Mouse (Mus musculus) sigmoid colon, adult 10 weeks (tissue): ENCODE data around the gene Wbp1. TPM values are rescaled to one million over a fixed set of nuclear protein-coding genes. Genes with fewer than 3 reads are reported as not detected.

Experiments
- polyA plus RNA-seq: library from polyadenylated mRNA; stranded (reverse); fragments of 350-450 nt; fragmentation: Illumina TruSeq; extraction: RNeasy Lipid Tissue Mini Kit (QIAGEN cat#74804); gene quantifications from one replicate; pipeline ENCODE4 v1.2.3, GENCODE M21; 2014; ENCODE audit warnings: low read depth, low replicate concordance

The Wbp1 gene
- polyA plus RNA-seq = 11.9 TPM

GRCm38 (mm10) chr6:83120930-83121862 is at the start of gene Wbp1:
TSS of gene Wbp1 (minus strand) at chr6:83121559.

GRCm38 (mm10) chr6:83165607-83166242 is 44.4 kb upstream of the Wbp1 start, which contains the start of gene Dctn1:
TSS of gene Dctn1 (plus strand) at chr6:83165920.

GRCm38 (mm10) chr6:83156259-83156684 is 34.9 kb upstream of the Wbp1 start, which contains the start of the genes Wdr54 and 1700003E16Rik:
TSS of gene Wdr54 (minus strand) at chr6:83156397.
TSS of gene 1700003E16Rik (plus strand) at chr6:83156404.

GRCm38 (mm10) chr6:83134951-83135513 is 13.7 kb upstream of the Wbp1 start, which contains the start of gene Rtkn:
TSS of gene Rtkn (plus strand) at chr6:83135463.

GRCm38 (mm10) chr6:83125331-83125730 is 4.0 kb upstream of the Wbp1 start, which contains the start of gene Ino80b:
TSS of gene Ino80b (minus strand) at chr6:83125431.

GRCm38 (mm10) chr6:83115011-83115671 is 6.2 kb downstream of the Wbp1 start, which contains the start of gene Mogs:
TSS of gene Mogs (plus strand) at chr6:83115496.

GRCm38 (mm10) chr6:83108762-83109668 is 12.3 kb downstream of the Wbp1 start, which contains the start of gene Mrpl53:
TSS of gene Mrpl53 (plus strand) at chr6:83109040.

GRCm38 (mm10) chr6:83101316-83101687 is 20.1 kb downstream of the Wbp1 start, which contains the start of the genes Ccdc142 and Gm42688:
TSS of gene Ccdc142 (plus strand) at chr6:83101601.
TSS of gene Gm42688 (plus strand) at chr6:83101617.

GRCm38 (mm10) chr6:83086121-83087035 is 35.0 kb downstream of the Wbp1 start, which contains the start of gene Lbx2:
TSS of gene Lbx2 (plus strand) at chr6:83086367.

GRCm38 (mm10) chr6:83077630-83078323 is 43.6 kb downstream of the Wbp1 start, which contains the start of gene Pcgf1:
TSS of gene Pcgf1 (plus strand) at chr6:83077869.

GRCm38 (mm10) chr6:83070247-83070310 is 51.3 kb downstream of the Wbp1 start, which contains the start of gene Tlx2:
TSS of gene Tlx2 (minus strand) at chr6:83070293.

Other genes with a start within 250 kb of the Wbp1 start
- not detected for gene Sema4f, start 181.8 kb downstream of the Wbp1 start, polyA plus RNA-seq
- 0.22 TPM for gene M1ap, start 174.7 kb downstream of the Wbp1 start, polyA plus RNA-seq
- 0.41 TPM for gene Dok1, start 88.1 kb downstream of the Wbp1 start, polyA plus RNA-seq
- gene Loxl3, start 87.4 kb downstream of the Wbp1 start, polyA plus RNA-seq = 1.3 TPM
- 19.9 TPM for gene Aup1, start 67.0 kb downstream of the Wbp1 start, polyA plus RNA-seq
- 3.1 TPM for gene Htra2, start 66.3 kb downstream of the Wbp1 start, polyA plus RNA-seq
- gene Dqx1, start 63.7 kb downstream of the Wbp1 start, polyA plus RNA-seq = 3.0 TPM
- not detected for gene Tlx2, start 51.3 kb downstream of the Wbp1 start, polyA plus RNA-seq
- gene Pcgf1, start 43.7 kb downstream of the Wbp1 start, polyA plus RNA-seq = 5.8 TPM
- gene Lbx2, start 35.2 kb downstream of the Wbp1 start, polyA plus RNA-seq = not detected
- not detected for gene Ccdc142, start 20.0 kb downstream of the Wbp1 start, polyA plus RNA-seq
- gene Gm42688, start 19.9 kb downstream of the Wbp1 start, polyA plus RNA-seq = 1.2 TPM
- 22.0 TPM for gene Mrpl53, start 12.5 kb downstream of the Wbp1 start, polyA plus RNA-seq
- 2.2 TPM for gene Mogs, start 6.1 kb downstream of the Wbp1 start, polyA plus RNA-seq
- gene Ino80b, start 3.9 kb upstream of the Wbp1 start, polyA plus RNA-seq = not detected
- gene Rtkn, start 13.9 kb upstream of the Wbp1 start, polyA plus RNA-seq = 0.28 TPM
- 0.35 TPM for gene Wdr54, start 34.8 kb upstream of the Wbp1 start, polyA plus RNA-seq
- not detected for gene 1700003E16Rik, start 34.8 kb upstream of the Wbp1 start, polyA plus RNA-seq
- gene Dctn1, start 44.4 kb upstream of the Wbp1 start, polyA plus RNA-seq = 19.5 TPM
- not detected for gene Slc4a5, start 98.3 kb upstream of the Wbp1 start, polyA plus RNA-seq
- 3.6 TPM for gene Mthfd2, start 204.3 kb upstream of the Wbp1 start, polyA plus RNA-seq
- gene Mob1a, start 204.5 kb upstream of the Wbp1 start, polyA plus RNA-seq = 217 TPM
- gene Bola3, start 227.6 kb upstream of the Wbp1 start, polyA plus RNA-seq = 41.1 TPM